Mouse (Mus musculus) intestine, embryonic 15.5 days (tissue): ENCODE data around the gene Kmt5b. TPM values are rescaled to one million over a fixed set of nuclear protein-coding genes. Genes with fewer than 3 reads are reported as not detected.

Source experiments
- ATAC-seq: fragments of 200-750 bp; cut with Nextera tagmentation; 2 replicates; pipeline ENCODE4 v1.8.0; 2017; ENCODE audit warnings: moderate TSS enrichment, moderate library complexity
- H3K27ac ChIP-seq: fragments of 300-500 bp; sonication (generic); 2 replicates; pipeline ENCODE4 v1.5.1; 2015; ENCODE audit warnings: mild to moderate bottlenecking, inconsistent platforms
- H3K27me3 ChIP-seq: fragments of 300-500 bp; sonication (generic); replicated peaks from 2 replicates; pipeline ENCODE4 v1.6.1; 2015; ENCODE audit warnings: inconsistent platforms
- H3K36me3 ChIP-seq: fragments of 300-500 bp; sonication (generic); 2 replicates; pipeline ENCODE4 v1.6.1; 2015; ENCODE audit warnings: inconsistent platforms
- H3K4me1 ChIP-seq: fragments of 300-500 bp; sonication (generic); replicated peaks from 2 replicates; pipeline ENCODE4 v1.6.1; 2015; ENCODE audit warnings: inconsistent platforms
- H3K4me2 ChIP-seq: fragments of 300-500 bp; sonication (generic); replicated peaks from 2 replicates; pipeline ENCODE4 v1.6.1; 2015; ENCODE audit warnings: mild to moderate bottlenecking, inconsistent platforms
- H3K4me3 ChIP-seq: fragments of 300-500 bp; sonication (generic); replicated peaks from 2 replicates; pipeline ENCODE4 v1.5.1; 2015; ENCODE audit warnings: inconsistent platforms
- H3K9ac ChIP-seq: fragments of 300-500 bp; sonication (generic); 2 replicates; pipeline ENCODE4 v1.6.1; 2015; ENCODE audit warnings: inconsistent platforms
- H3K9me3 ChIP-seq: fragments of 300-500 bp; sonication (generic); 2 replicates; pipeline ENCODE4 v1.6.1; 2016; ENCODE audit warnings: inconsistent platforms
- WGBS: fragments of 180-500 bp; shearing (Covaris S2); methylation state at CpG from one replicate; pipeline ENCODE4 v1.1.7; 2015; 5-methylcytosine and 5-hydroxymethylcytosine counted together
- polyA plus RNA-seq: library from polyadenylated mRNA; unstranded; fragments of >200 nt; fragmentation: Nextera tagmentation; extraction: Ambion mirVana; gene quantifications from 2 replicates; pipeline ENCODE4 v1.2.1, GENCODE M21; 2015

Kmt5b gene
- polyA plus RNA-seq = 21.8 and 22.0 TPM in 2 replicates

DNA sequence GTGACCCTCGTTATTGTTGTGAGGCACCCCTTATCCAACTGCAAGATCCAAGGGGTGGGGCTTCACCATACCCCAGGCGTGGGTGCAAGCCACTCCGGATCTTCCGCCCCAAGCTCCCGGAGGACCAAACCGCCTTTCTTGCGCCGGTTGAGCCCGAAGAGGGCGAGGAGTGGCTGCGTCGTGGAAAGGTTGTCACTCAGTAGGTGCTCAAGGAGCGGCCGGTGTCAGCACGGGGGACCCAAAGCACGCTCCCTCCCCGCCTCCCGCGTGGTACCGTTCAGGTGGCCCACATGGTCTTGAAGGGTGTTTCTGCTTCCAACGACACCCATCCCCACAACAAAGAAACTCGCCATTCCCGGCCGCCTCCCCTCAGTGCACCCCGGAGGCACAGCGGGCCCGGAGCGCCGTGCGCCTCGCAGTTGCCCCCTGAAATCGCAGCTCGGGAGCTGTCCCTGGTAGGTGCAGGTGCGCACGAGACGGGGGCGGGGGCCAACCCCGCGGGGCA lies at the start of gene Kmt5b:
Gene Kmt5b, plus strand, starts transcription at position 146 of the 505 bp plus-strand sequence.
- Histone ChIP-seq H3K4me2 (peak within 1 kb of the TSS; percentile 90), H3K4me1 (peaks cover 8% of the 10 kb centered on the region; the same call in 1 of the 2 replicates), H3K36me3 (no peaks in the 10 kb centered on the region), H3K27me3 (no peaks in the 10 kb centered on the region), H3K9me3 (no peaks in the 10 kb centered on the region), H3K4me3 (peak within 1 kb of the TSS; percentile 99), H3K27ac (peak within 1 kb of the TSS; percentile 100), H3K9ac (peak within 1 kb of the TSS; percentile 100)
- ATAC-seq = peak; percentile 19
- WGBS = 1% methylated on average over 39 of the region's 39 CpGs

DNA sequence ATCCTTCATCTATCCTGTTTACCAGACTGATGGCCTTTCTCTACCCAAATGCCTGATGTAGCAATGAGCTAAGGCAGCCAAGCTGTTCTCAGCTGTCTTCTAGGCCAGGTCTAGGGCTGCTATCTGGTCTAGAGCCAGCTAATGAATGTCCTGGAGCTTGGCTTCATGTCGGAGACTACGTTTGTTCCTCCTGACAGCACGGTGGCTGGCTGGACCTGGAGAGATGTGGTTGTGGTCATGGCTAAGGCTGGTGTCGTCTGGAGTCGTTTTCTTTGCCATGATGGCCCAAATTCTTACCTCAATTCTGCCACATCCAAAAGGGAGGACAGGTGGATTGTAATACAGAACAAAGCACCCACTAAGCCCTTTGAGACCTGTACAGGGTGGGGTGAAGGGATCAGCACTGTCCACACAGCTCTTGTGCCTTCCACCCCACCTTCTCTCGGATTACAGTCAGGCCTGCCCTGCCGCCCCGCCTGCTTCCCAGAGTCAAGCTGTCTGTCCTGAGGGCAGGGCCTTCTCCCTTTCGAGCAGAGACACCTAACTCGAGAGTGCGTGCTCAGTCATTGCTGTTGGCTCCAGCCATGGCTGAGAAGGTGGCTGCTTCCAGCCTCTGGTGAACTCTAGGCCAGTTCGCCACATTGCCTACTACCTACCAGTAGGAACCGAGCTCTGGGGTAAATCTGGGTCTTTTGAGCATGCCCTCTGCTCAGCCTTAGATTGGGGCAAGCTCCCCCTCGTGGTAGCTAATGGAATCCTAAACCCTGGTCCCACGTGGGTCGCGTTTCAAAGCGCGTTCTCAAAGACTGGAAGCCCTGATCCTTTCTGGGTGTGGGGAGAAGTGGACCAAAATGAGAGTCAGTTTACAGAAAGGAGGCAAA lies 48.5 kb upstream of the Kmt5b start:
- WGBS = 39% methylated on average over 19 of the region's 19 CpGs
- Histone ChIP-seq H3K9ac (peak overlapping the region; percentile 46), H3K4me3 (peak overlapping the region; percentile 43), H3K4me2 (peak overlapping the region; percentile 91), H3K4me1 (peaks cover 10% of the 10 kb centered on the region), H3K9me3 (no peaks in the 10 kb centered on the region), H3K27ac (peak overlapping the region; percentile 40; the same call in 1 of the 2 replicates), H3K27me3 (no peaks in the 10 kb centered on the region), H3K36me3 (peaks cover 13% of the 10 kb centered on the region)
- ATAC-seq = peak; percentile 87

DNA sequence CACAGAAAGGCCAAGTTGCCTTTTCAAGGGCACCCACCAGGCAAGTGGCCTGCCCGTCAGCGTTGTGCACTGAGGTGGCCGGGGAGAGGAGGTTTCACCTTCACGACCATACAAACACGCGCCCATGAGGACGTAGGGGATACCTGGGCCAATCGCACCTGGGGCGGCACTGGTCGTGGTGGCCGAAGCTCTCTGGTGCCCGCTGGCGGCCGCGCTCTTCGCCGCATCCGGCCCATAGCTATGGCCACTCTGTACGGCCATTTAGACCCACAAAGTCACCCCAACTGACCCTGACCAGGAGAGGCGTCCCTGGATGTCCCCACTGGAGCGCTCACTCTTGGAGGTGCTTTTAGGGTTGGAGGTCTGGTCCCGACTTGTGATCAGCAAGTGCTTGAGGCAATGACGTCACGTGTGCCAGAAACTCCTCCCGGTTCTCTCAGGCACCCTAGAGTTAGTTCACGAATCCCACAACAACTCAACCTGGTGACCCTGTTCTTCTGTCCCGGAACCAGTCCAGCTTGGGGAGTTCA lies 47.8 kb upstream of the Kmt5b start:
- Histone ChIP-seq H3K27ac (peak overlapping the region; percentile 40; the same call in 1 of the 2 replicates), H3K9ac (peak overlapping the region; percentile 46), H3K4me1 (peaks cover 10% of the 10 kb centered on the region), H3K27me3 (no peaks in the 10 kb centered on the region), H3K4me3 (peak overlapping the region; percentile 43), H3K36me3 (peaks cover 10% of the 10 kb centered on the region), H3K9me3 (no peaks in the 10 kb centered on the region), H3K4me2 (peak overlapping the region; percentile 91)
- ATAC-seq = peak; percentile 88
- WGBS = 1% methylated on average over 27 of the region's 27 CpGs

DNA sequence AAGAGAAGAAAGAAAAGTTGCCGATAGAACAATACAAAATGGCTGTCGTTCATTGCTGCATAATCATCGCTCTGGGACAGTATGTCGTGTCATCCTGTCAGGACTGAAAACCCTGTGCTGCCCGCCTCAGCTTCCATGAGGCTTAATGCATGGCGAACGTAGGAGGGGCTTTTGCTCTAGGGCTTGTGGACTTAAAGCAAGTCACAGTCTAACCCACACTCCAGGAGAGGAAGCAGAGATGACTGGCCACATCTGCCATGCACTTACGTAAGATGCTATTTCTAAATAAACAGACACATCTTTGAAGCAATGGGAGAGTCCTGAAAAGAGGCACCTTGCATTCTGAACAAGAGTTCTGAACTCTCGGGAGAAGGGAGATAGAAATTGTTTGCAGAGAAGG lies 44.1 kb upstream of the Kmt5b start:
- Histone ChIP-seq H3K9me3 (no peaks in the 10 kb centered on the region), H3K4me1 (peaks cover 10% of the 10 kb centered on the region), H3K36me3 (no peaks in the 10 kb centered on the region), H3K4me3 (no peak overlapping the region), H3K27ac (no peak overlapping the region), H3K9ac (no peak overlapping the region), H3K4me2 (no peak overlapping the region), H3K27me3 (no peaks in the 10 kb centered on the region)
- WGBS = 91% methylated on average over 9 of the region's 9 CpGs
- ATAC-seq = no peak

DNA sequence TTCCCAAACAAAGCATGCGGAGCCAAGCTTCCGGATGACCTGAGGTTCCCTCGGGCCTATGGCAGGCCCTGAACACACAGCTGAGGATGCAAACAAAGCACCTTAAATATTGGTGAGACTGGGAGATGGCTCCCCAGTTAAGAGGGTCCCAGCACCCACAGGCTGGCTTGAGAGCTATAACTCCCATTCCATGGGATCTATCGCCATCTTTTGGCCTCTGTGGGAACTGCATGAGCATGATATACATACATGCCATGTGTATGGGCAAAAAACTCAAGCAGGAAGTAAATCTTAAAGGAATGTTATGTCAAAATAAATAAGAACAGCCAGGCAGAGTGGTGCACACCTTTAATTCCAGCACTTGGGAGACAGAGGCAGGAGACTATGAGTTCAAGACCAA lies 43.3 kb upstream of the Kmt5b start:
- ATAC-seq = no peak
- Histone ChIP-seq H3K27me3 (no peaks in the 10 kb centered on the region), H3K4me1 (peaks cover 4% of the 10 kb centered on the region), H3K9ac (no peak overlapping the region), H3K4me3 (no peak overlapping the region), H3K9me3 (no peaks in the 10 kb centered on the region), H3K36me3 (no peaks in the 10 kb centered on the region), H3K4me2 (no peak overlapping the region), H3K27ac (no peak overlapping the region)
- 84% methylated on average over 4 of the region's 4 CpGs for WGBS

DNA sequence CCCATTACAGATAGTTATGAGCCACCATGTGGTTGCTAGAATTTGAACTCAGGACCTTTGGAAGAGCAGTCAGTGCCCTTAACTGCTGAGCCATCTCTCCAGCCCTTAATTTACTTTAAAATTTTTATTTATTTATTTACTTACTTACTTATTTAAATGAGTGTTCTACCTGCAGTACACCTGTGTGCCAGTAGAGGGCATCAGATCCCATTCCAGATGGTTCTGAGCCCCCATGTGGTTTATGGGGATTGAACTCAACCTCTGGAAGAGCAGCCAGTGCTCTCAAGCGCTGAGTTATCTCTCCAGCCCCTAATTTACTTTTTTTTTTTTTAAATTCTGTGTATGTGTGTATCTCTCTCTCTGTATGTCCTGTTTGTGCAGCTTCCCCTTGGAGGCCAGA lies 42.4 kb upstream of the Kmt5b start:
- Histone ChIP-seq H3K4me3 (no peak overlapping the region), H3K9me3 (no peaks in the 10 kb centered on the region), H3K9ac (no peak overlapping the region), H3K36me3 (no peaks in the 10 kb centered on the region), H3K27ac (no peak overlapping the region), H3K4me1 (no peaks in the 10 kb centered on the region), H3K4me2 (no peak overlapping the region), H3K27me3 (no peaks in the 10 kb centered on the region)
- ATAC-seq = no peak
- WGBS = 24% methylated on average over 1 of the region's 1 CpGs

DNA sequence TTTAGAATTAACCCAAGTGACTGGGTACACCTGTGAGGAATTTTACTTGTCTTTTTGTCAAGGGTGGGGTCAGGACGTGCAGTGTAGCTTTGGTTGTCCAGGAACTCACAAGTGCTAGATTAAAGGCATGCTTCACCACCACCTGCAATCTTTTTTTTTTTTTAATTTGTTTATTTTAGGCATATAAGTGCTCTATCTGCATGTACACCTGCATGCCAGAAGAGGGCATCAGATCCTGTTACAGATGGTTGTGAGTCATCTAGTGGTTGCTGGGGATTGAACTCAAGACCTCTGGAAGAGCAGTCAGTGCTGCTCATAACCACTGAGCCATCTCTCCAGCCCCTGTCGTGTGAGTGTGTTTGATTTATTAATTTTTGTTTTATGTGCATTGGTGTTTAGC lies 38.3 kb upstream of the Kmt5b start:
- 66% methylated on average over 2 of the region's 2 CpGs for WGBS
- Histone ChIP-seq H3K4me2 (no peak overlapping the region), H3K4me3 (no peak overlapping the region), H3K9ac (no peak overlapping the region), H3K27ac (no peak overlapping the region), H3K36me3 (no peaks in the 10 kb centered on the region), H3K27me3 (no peaks in the 10 kb centered on the region), H3K4me1 (no peaks in the 10 kb centered on the region), H3K9me3 (no peaks in the 10 kb centered on the region)
- ATAC-seq = no peak

DNA sequence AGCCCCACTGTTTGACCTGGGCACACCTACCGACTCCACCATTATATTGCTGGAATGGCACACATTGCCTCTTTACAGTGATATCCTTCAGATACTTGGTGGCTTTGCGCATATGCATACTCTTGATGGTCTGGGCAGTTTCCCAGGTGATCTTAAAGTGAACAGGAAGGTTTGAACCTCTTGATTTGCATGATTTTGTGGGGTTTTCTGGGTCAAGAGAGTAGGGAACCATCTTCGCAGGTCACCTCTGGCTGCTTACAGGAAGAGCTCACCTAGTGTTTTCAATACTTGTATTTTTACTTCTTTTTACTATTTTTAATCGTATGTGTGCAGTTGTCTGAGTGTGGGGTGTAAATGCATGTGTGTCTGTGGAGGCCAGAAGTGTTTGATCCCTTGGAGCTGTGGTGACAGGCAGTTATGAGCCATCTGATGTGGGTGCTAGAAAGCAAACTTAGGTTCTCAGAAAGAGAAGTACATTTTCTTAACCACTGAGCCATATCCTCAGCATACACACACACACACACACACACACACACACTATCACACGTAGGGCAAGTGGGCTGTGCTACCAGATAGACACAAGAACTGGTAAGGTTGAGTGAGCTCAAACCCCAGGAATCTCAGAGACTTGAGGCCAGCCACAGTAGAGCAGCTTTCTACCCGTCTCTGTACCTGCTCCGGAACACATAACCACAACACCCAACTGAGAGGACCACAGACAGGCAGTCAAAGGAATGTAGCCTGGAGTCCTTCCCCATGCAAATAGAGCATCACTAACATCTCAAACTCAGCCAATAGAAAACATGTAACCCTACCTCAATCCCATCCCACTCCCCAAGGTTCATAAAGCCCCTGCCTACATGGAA lies 36.2 kb upstream of the Kmt5b start:
- 80% methylated on average over 7 of the region's 7 CpGs for WGBS
- H3K4me1 ChIP-seq = no peaks in the 10 kb centered on the region
- no peak for ATAC-seq
- H3K36me3 ChIP-seq = no peaks in the 10 kb centered on the region
- no peaks in the 10 kb centered on the region for H3K27me3 ChIP-seq
- H3K4me2 ChIP-seq = no peak overlapping the region
- no peak overlapping the region for H3K9ac ChIP-seq
- H3K9me3 ChIP-seq = no peaks in the 10 kb centered on the region
- H3K27ac ChIP-seq = no peak overlapping the region
- no peak overlapping the region for H3K4me3 ChIP-seq

DNA sequence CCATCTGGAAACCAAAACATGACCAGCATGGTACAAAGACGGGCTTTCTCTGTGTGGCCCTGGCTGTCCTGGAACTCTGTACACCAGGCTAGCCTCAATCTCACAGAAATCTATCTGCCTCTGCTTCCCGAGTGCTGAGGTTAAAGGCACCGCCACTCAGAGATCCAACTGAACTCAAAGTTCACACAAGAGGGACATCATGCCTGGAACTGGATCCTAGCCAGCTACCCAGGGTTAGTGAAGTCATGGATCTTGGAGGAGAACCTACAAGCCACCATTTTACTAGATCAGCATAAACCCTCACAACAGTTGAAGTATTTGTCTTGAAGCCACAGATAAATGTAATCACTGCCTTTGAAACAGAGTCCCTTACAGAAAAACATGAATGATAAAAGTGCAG lies 31.2 kb upstream of the Kmt5b start:
- H3K36me3 ChIP-seq = no peaks in the 10 kb centered on the region
- 85% methylated on average over 3 of the region's 3 CpGs for WGBS

DNA sequence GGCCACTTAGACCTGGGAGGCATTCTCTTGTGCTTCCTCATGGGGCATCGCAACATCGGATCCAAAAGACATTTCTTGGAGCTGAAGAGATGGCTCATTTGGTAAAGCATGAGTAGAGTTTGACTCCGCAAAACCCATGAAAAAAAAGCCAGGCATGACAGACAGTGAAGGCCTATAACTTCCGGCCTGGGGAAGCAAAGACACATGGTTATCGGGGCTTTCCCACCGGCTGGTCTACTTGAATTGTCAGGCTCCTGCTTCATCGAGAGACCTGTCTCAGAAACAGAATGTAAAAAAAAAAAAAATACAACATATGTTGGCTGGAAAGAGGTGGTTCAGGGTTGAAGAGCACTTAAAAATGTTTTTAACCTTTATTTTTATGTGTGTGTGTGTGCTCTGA lies 27.6 kb upstream of the Kmt5b start:
- Histone ChIP-seq H3K9ac (no peak overlapping the region), H3K4me2 (no peak overlapping the region), H3K36me3 (no peaks in the 10 kb centered on the region), H3K9me3 (no peaks in the 10 kb centered on the region), H3K27me3 (no peaks in the 10 kb centered on the region), H3K4me3 (no peak overlapping the region), H3K27ac (no peak overlapping the region), H3K4me1 (0 out of 2 replicates have a peak, but pooled peaks cover 5% of the 10 kb centered on the region)
- WGBS = 92% methylated on average over 7 of the region's 7 CpGs
- no peak for ATAC-seq

More for the DNA sequence above, 31.2 kb upstream of the Kmt5b start:
- Histone ChIP-seq H3K4me1 (no peaks in the 10 kb centered on the region), H3K4me3 (no peak overlapping the region), H3K9ac (no peak overlapping the region), H3K27me3 (no peaks in the 10 kb centered on the region), H3K4me2 (no peak overlapping the region), H3K27ac (no peak overlapping the region), H3K9me3 (no peaks in the 10 kb centered on the region)
- no peak for ATAC-seq

DNA sequence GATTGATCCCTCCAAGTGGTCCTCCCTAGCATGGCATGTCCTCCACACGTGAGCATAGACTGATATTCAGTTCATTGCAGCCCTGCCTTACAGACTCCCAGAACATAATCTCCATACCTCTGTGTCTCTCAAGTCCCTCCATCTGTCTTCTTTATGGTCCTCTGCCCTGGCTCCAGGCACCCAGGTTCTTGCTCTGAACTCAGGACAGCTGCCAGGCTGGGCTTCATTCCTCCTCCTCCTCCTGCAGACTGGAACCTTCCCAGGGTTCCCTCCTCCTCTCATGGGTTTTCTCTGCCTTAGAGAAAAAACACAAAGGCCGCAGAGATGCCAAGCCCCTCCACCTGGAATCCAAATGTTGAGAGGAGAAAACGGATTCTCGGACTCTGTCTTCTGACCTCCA lies 24.5 kb upstream of the Kmt5b start:
- Histone ChIP-seq H3K4me3 (no peak overlapping the region), H3K9ac (no peak overlapping the region), H3K4me2 (no peak overlapping the region; the same call in 1 of the 2 replicates), H3K36me3 (no peaks in the 10 kb centered on the region), H3K9me3 (no peaks in the 10 kb centered on the region), H3K27ac (no peak overlapping the region), H3K27me3 (no peaks in the 10 kb centered on the region), H3K4me1 (0 out of 2 replicates have a peak, but pooled peaks cover 5% of the 10 kb centered on the region)
- ATAC-seq = 0 out of 2 replicates have a peak, but pooled peaks have one; percentile 12
- 43% methylated on average over 4 of the region's 4 CpGs for WGBS

DNA sequence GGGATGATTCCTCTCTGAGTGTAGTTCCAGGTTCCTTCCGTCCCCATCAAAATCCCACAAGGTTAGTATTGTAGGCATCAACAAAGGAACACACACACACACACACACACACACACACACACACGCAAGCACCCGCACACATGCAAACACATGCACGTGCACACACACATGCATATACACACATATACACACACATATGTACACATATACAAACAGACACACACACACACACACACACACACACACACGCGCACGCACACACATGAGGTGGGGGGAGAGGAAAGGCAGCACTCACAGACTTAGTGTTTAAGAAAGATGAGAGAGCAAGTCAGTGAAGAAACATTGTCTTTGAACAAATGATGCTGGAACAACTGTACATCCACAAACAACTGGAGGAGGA lies 23.9 kb upstream of the Kmt5b start:
- Histone ChIP-seq H3K9ac (no peak overlapping the region), H3K36me3 (no peaks in the 10 kb centered on the region), H3K4me1 (0 out of 2 replicates have a peak, but pooled peaks cover 5% of the 10 kb centered on the region), H3K27ac (no peak overlapping the region), H3K4me3 (no peak overlapping the region), H3K27me3 (no peaks in the 10 kb centered on the region), H3K4me2 (no peak overlapping the region; the same call in 1 of the 2 replicates), H3K9me3 (no peaks in the 10 kb centered on the region)
- no peak for ATAC-seq
- 71% methylated on average over 7 of the region's 7 CpGs for WGBS
